Mouse (Mus musculus): ENCODE data around the gene Gsn.

DNA sequence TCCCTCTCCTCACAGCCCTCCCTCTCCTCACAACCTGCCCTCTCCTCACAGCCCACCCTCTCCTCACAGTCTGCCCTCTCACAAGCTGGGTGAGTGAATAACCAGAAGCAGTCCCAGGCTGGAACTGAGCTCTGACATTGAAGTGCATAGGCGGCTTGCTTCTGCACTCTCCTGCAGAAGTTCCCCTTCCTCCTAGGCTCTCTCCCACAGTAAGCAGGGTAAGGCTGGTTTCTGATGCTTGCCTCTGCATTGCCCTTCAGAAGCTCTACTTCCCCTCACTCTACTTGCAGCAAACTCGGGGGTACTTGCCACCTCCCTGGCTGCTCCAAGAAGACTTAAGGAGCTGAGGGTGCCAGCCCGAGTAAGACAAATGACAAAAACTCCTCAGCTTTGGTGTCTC lies 11.9 kb upstream of the Gsn start:
- TF ChIP-seq CTCF (conservative IDR thresholded peaks at IDR 0.05; ENCODE audit: low read length) (no peak), POU5F1 (IDR thresholded peaks at IDR 0.05; ENCODE audit: borderline replicate concordance, low read length) (no peak), NANOG (IDR thresholded peaks at IDR 0.05; ENCODE audit: borderline replicate concordance, low read length) (no peak)
